Mouse (Mus musculus) gonadal fat pad, adult 2 months (tissue): ENCODE data around the gene Qpctl. TPM values are rescaled to one million over a fixed set of nuclear protein-coding genes. Genes with fewer than 3 reads are reported as not detected.

Source experiments
- DNase-seq: peaks from one replicate; pipeline ENCODE4 v3.0.0-alpha.2; 2012; ENCODE audit warnings: low read depth
- polyA plus RNA-seq: library from polyadenylated mRNA; depleted of rRNA; stranded (reverse); fragments of >200 nt; gene quantifications from 2 replicates; pipeline ENCODE4 v1.2.3, GENCODE M21; 2012

Gene Qpctl
- polyA plus RNA-seq, 1 experiment: 19.4 TPM

DNA sequence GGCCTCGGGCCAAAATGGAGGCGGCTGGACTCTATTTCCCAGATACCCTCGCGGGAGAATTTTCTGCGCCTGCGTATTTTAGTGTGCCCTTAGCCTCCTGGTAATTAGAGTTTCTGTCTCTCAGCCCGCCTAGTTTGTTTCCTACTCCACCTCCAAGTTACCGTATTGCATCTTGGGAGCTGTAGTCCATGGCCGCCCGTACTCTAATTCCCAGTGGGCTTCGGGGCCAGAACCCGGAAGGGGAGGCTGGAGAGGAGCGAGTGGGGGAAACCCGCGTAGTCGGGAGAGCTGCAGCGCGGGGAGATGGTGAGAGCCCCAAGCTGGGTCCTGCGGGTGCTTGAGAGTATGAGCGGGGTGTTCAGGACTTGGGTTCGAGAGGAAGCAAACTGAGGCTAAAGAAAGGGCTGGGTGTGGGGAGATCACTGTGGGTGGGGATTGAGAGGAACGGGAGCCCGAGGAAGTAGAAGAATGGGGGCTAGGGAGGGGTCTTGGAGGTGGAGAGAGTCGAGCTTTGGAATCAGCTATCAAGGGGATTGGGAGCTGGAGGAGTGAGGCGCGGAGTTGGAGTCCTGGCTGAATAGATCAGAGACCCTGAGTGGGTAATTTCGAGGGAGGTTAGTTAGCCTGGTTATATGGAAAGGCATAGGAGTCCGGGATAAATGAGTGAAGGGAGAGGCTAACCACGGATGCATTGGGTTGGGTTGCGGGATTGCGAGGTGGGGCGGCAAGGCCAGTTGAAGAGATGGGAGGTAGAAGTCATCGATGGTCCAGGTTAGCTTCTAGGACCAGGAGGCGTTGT lies 29.3 kb downstream of the Qpctl start, which contains the start of gene Fbxo46:
TSS of gene Fbxo46 (plus strand) at position 229 of the 799 bp plus-strand sequence.
- peak; percentile 90 for DNase-seq

DNA sequence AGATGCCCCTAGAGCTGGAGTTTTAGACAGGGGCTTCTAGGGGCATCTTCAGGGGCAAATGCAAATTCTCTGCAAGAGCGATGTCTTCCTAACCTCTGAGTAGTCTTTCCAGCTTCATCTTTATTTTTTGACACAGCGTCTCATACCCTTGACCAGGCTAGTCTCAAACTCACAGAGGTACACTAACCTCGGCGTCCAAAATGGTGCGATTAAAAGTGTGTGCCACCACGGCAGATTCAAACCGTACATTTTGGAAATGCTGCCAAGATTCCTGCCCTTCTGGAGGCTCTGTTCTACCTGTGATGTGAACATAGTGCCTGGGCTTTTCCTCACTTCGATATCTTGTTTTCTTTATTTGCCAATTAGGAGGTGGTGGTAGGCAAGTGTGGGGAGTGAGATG lies 30.0 kb downstream of the Qpctl start:
- DNase-seq: no peak

DNA sequence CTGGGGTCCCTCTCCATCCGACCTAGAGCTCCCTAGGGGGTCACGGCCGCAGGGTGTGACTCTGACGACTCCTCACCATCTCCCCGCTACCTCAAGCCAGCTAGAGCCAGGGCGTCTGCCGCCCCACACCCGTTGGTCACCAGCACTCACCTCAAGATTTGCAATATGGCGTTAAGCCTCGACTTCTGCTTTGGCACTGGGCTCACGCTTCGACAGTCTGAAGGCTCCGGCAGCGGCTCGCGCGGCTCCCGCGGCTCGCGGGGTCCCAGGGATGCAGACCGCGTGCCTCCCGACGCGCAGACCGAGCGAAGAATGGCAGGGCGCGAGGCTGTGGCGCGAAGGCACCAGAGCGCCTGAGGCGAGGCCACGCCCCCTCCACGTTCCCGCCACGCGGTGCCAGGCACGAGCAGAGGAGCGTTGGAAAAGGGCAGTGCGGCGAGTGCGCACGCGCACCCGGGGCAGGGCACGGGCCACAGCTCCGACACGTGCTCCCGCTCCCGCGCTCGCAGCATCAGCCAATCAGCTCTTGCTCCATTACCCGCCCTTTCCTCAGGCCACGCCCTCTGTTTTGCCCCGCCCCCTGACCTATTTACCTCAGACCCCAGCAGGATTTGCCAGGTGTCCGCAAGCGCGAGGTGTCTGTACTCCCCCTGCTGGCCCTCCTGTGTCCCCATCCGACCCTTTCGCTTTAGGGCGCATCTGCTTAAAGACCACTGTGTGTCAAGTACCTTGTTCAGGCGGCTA lies 30.9 kb downstream of the Qpctl start, which contains the start of gene Gm4969:
TSS of gene Gm4969 (minus strand) at position 341 of the 744 bp plus-strand sequence.
- no peak for DNase-seq

DNA sequence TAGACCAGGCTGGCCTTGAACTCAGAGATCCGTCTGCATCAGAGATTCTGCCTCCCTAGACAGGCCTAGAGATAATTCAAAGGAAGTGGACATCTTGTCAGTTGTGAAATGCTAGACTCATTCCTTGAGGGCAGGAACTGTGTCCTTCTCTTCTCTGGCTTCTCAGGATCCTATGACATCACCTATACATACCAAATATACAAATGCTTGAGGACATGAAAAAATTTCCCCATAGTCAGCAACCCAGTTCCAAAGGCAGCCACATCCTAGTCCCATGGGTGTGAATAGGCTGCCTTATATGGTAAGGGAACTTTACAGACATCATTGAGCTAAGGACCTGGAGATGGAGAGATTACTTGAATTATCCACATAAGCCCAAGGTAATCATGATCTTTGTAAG lies 39.5 kb downstream of the Qpctl start:
- no peak for DNase-seq

DNA sequence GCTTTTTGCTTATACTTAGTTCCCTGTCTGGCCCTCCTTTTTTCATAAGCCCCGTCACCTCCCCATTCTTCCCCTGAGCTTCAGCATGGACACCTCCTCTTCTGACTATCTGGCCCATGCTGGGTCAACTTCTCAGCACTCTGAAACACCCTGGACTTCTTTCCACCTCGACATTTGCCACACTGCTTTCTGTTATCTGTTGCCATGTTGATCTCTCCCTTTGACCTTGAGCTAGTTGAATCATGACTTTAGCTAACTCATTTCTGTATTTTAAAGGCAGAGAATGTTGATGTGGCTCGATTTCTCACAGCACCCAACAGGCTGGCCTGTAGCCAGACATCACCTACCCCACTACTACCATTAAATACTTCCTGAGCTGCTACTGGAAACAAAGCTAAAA lies 41.7 kb downstream of the Qpctl start:
- no peak for DNase-seq

DNA sequence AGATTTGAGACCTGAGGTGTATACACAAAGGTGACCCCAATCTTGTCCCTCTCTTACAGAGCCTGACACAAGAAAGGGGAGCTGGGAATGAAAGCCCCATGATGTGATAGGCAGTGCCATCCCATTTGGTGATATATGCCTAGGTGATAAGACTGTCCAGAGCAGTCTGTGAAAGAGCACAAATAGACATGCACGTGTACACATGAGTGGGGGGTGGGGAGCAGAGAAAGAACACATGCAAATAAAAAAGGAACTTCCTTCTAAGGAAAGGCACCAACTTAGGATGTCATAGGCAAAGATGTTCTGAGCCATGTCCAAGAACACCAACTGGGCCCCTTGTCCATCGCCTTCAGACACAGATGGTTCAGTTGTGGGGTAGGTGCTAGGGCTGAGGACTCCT lies 44.6 kb downstream of the Qpctl start:
- DNase-seq: no peak

DNA sequence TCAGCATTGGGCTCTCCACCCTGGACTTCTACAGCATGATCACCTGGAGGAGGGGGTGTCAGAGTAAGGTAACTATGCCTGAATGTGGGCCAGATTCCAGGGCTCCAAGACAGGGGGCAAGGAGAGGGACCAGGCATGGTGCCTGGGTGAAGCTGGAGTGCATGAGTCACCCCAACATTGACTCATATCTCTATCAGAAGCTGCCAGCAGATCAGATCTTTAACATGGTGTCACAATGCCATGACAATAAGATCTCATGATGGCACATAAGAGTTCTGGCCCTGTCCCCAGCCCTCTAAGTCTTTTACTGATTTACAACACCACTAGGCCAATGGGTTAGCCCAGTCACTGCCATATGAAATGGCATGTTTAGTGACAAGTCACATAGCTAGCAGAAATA lies 45.4 kb downstream of the Qpctl start:
- no peak for DNase-seq

DNA sequence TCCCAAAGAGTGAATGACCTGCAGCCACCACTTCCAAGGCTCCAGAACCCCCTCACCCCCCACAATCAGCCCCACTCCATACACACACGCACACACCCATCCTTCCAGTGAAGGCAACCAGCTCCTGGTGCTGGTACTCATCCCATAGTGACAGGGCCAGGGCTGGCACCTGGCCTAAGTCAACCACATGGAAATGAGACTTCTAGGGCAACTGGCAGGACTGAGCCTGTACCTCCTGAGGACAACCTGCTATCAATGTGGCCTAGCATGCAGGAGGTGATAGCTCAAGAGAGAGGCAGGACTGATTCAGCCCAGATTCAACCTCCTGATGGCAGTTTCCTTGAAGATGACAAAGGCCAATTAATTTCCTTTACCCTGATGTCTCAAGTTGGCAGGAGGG lies 48.8 kb downstream of the Qpctl start:
- no peak for DNase-seq

DNA sequence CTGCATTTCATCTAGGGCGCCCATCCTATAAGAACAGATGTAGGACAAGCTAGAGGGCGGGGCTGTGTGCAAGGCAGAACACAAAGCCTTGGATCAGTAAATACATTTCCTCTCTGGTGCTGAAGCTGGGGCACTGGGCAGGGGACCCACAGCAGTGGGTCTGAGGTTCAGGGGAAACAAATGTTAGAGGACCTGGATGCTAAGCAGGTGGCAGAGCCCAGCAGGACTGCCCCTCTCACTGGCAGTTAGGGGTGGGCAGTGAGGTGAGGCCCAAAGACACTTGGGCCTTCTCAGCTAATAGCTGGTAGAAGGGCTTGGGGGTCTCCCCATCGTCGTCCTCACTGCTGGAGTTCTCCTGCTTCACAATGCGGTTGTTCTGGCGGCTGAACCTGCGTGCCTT lies 50.3 kb downstream of the Qpctl start:
- DNase-seq: no peak

DNA sequence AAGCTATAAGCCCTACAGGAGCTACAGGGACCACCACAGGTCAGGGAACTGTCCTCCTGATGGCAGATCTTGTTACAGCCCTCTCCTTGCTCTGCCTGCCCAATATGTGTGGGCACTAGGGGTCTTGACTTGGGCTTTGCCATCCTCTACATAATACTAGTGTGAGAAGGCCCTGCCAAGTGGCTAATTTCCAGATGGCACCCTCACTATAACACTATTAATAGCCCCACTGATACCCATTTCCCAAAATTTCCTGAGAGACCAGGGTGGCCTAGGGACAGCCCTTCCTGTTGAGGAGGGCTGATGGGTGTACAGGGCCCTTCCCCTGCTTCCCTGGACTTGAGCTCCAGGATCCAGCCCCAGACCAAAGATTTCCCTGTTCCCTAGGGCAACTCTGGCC lies 51.2 kb downstream of the Qpctl start:
- no peak for DNase-seq

DNA sequence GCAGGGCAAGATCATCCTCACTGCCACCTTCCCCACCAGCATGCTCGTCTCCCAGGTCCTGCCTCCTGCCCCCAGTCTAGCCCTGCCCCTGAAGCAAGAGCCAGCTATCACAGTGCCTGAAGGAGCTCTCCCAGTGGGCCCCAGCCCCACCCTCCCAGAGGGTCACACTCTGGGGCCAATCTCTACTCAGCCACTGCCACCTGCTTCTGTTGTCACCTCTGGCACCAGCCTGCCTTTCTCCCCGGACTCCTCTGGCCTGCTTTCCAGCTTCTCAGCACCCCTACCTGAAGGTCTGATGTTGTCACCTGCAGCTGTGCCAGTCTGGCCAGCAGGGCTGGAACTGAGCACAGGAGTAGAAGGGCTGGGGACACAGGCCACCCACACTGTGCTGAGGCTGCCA lies 51.9 kb downstream of the Qpctl start:
- no peak for DNase-seq

DNA sequence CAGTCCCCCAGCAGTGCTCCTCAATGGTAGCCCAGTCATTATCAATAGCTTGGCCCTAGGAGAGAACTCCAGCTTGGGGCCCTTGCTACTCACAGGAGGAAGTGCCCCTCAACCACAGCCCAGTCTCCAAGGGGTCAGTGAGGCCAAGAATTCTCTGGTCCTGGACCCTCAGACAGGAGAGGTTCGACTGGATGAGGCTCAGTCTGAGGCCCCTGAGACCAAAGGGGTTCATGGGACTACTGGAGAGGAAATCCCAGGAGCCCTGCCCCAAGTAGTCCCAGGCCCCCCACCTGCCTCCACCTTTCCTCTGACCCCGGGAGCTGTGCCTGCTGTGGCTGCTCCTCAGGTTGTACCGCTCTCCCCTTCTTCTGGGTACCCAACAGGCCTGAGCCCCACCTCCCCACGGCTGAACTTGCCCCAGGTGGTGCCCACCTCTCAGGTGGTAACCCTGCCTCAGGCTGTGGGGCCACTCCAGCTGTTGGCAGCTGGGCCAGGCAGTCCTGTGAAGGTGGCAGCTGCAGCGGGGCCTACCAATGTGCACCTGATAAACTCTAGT lies 52.6 kb downstream of the Qpctl start:
- DNase-seq: no peak

DNA sequence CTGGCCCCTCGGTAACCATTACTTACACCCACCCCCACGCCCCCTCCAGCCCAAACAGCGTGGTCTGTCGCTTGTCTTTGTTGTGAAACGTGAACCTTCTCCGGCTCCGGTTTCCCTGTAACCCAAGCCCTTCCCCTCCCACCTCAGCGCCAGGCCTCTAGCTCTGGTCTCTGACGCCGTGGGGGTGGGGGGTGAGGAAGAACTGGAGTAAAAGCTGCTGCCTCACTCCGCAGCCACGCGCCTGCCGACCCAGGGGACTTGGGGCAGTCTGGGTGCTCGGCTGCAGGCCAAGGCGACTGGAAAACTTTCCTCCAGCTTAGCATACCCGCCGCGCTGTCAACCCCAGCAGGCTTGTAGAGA lies 53.4 kb downstream of the Qpctl start:
- DNase-seq: no peak

DNA sequence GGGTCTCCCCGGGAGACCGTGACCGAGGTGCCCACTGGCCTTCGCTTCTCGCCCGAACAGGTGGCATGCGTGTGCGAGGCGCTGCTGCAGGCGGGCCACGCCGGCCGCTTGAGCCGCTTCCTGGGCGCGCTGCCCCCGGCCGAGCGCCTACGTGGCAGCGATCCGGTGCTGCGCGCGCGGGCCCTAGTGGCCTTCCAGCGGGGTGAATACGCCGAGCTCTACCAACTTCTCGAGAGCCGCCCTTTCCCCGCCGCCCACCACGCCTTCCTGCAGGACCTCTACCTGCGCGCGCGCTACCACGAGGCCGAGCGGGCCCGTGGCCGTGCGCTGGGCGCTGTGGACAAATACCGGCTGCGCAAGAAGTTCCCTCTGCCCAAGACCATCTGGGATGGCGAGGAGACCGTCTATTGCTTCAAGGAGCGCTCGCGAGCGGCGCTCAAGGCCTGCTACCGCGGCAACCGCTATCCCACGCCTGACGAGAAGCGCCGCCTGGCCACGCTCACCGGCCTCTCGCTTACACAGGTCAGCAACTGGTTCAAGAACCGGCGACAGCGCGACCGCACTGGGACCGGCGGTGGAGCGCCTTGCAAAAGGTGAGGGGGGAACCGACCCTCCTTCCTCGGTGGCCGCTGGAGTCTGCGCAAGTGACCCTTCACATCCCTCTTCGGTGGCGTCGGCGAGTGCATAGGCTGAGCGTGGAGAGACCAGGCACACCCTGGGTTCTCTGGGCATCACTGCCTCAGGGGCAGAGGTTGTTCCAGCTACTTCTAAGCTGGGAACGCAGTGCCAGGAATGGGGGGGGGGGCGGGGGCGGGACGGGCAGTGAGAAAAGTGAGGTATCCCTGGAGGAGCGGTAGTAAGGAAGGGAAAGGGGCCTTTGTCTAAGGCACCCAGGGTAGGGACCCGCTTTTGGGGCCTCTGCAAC lies 54.0 kb downstream of the Qpctl start:
- DNase-seq: no peak

DNA sequence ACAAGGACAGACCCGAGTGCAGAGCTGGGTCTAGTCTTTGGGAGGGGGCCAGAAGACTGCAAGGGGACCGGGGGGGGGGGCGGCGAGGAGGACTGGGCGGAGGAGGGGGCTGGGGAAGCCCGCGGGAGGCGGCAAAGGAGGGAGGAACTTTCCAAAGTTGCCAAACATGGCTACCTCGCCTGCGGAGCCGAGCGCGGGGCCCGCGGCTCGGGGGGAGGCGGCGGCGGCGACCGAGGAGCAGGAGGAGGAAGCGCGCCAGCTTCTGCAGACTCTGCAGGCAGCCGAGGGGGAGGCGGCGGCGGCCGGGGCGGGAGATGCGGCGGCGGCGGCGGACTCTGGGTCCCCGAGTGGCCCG lies 54.6 kb downstream of the Qpctl start, which contains the start of gene Six5:
TSS of gene Six5 (plus strand) at position 124 of the 355 bp plus-strand sequence.
- DNase-seq: no peak

DNA sequence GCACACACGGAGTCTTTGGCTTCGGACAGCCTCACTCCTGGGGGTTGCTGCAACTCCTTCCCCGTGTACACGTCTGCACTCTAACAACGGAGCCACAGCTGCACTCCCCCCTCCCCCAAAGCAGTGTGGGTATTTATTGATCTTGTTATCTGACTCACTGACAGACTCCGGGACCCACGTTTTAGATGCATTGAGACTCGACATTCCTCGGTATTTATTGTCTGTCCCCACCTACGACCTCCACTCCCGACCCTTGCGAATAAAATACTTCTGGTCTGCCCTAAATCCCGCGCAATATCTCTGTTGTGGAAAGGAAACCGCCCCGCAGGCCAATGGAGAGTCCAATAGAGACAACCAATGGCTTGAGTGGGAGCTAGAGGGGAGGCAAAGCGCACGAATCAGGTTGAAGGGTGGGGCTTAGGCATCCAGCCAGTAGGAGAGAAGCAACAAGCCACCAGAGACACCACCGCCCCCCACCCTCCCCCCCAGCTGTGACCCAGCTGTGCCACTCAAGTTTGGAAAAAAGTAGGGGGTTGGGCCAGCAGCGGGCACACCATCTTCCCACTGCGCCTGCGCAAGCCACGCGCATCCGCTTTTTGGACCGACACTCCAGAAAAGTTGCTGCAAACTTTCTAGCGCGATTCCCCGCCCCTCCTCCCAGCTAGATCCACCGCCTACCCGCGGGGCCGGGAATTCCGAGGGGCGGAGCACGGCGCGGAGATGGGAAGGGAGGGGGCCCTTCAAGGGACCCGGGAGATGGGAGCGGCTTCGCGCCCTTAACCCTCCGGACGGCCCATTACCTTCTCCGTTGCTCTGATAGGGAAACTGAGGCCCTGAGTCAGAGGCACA lies 55.3 kb downstream of the Qpctl start:
- peak; percentile 40 for DNase-seq

DNA sequence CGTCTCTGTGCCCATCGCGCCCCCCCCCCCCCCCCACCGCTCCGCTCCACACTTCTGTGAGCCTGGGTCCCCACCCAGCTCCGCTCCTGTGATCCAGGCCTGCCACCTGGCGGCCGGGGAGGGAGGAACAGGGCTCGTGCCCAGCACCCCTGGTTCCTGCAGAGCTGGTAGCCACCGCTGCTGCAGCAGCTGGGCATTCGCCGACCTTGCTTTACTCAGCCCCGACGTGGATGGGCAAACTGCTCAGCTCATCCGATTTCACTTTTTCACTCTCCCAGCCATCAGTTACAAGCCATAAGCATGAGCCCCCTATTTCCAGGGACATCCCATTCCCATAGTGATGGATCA lies 55.9 kb downstream of the Qpctl start:
- DNase-seq: no peak

DNA sequence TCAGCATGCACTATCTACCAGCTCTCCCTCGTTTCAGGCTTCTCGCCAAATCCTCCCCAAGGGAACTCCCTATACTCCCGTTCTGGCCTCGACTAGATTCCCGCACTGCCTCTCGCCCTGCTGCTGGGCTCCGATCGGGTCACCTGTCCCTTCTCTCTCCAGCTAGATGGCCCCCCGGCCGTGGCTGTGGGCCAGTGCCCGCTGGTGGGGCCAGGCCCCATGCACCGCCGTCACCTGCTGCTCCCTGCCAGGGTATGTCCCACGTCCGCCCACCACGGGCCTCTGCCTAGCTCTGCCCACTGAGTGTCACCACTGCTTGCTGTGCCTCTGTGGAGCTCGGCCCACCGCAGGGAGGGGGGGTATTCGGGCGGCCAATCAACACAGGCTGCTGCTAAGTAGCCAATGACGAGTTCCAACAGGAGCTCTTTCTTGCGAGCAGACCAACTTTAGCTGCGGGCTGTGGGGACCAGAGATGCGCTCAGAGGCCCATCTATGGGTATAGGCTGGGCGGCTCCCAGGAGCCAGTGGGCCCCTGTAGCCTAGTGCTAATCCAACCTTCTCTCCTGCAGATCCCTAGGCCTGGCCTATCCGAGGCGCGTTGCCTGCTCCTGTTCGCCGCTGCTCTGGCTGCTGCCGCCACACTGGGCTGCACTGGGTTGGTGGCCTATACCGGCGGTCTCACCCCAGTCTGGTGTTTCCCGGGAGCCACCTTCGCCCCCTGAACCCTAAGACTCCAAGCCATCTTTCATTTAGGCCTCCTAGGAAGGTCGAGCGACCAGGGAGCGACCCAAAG lies 56.5 kb downstream of the Qpctl start:
- no peak for DNase-seq

DNA sequence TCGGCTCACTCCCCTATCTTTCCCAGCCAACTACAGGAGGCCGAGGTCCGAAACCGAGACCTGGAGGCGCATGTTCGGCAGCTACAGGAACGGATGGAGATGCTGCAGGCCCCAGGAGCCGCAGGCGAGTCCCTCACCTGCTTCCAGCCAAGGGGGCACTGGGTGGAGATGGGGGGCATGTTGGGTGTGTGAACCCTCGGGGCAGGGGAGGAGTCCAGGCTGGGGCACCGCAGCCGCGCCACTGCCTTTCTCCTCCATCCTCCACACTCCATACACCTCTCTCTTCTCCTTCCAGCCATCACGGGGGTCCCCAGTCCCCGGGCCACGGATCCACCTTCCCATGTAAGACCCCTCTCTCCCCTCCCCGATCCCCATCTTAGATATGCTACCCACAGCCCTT lies 57.2 kb downstream of the Qpctl start:
- no peak for DNase-seq
